Mouse (Mus musculus) heart, adult 8-10 months (tissue): ENCODE measurements at regions not wholly inside any gene's neighbourhood (a gene's known extent, or its start where the extent isn't known, plus 50 kb on each side); places are given as distances from the start of the nearest gene placed in this dataset.

Experiments used
- DNase-seq: peaks from one replicate; pipeline ENCODE4 v3.0.0; 2022; ENCODE audit warnings: low spot score

GRCm38 (mm10) chr2:45512852-45513251 is 395.7 kb upstream of the Zeb2 start:
- peak; percentile 56 for DNase-seq

- no peak for DNase-seq
These were observed 394.6 kb upstream of the Zeb2 start for GRCm38 (mm10) chr2:45511791-45512190.

GRCm38 (mm10) chr2:45504468-45504867 is 387.3 kb upstream of the Zeb2 start:
- no peak for DNase-seq

GRCm38 (mm10) chr2:45493656-45494055 is 376.5 kb upstream of the Zeb2 start:
- no peak for DNase-seq

GRCm38 (mm10) chr2:45486530-45486929 is 369.3 kb upstream of the Zeb2 start:
- no peak for DNase-seq

- DNase-seq = no peak
These were observed 368.3 kb upstream of the Zeb2 start for GRCm38 (mm10) chr2:45485477-45485876.

- no peak for DNase-seq
These were observed 363.5 kb upstream of the Zeb2 start for GRCm38 (mm10) chr2:45480671-45481070.

- no peak for DNase-seq
These were observed 358.8 kb upstream of the Zeb2 start for GRCm38 (mm10) chr2:45475996-45476395.

- no peak for DNase-seq
These were observed 347.1 kb upstream of the Zeb2 start for GRCm38 (mm10) chr2:45464306-45464705.

GRCm38 (mm10) chr2:45459410-45459809 is 342.2 kb upstream of the Zeb2 start:
- DNase-seq = no peak

GRCm38 (mm10) chr2:45454811-45455210 is 337.6 kb upstream of the Zeb2 start:
- no peak for DNase-seq

- no peak for DNase-seq
These were observed 322.0 kb upstream of the Zeb2 start for GRCm38 (mm10) chr2:45439146-45439545.

- no peak for DNase-seq
These were observed 321.5 kb upstream of the Zeb2 start for GRCm38 (mm10) chr2:45438739-45439138.

GRCm38 (mm10) chr2:45435261-45435980 is 318.2 kb upstream of the Zeb2 start:
- DNase-seq = peak; percentile 45

GRCm38 (mm10) chr2:45434789-45435188 is 317.6 kb upstream of the Zeb2 start:
- no peak for DNase-seq

- DNase-seq = no peak
These were observed 317.0 kb upstream of the Zeb2 start for GRCm38 (mm10) chr2:45434169-45434568.

- DNase-seq = no peak
These were observed 314.2 kb upstream of the Zeb2 start for GRCm38 (mm10) chr2:45431366-45431765.

GRCm38 (mm10) chr2:45421774-45422173 is 304.6 kb upstream of the Zeb2 start:
- no peak for DNase-seq

GRCm38 (mm10) chr2:45408136-45408535 is 290.9 kb upstream of the Zeb2 start:
- DNase-seq = no peak

GRCm38 (mm10) chr2:45389902-45390492 is 272.8 kb upstream of the Zeb2 start:
- no peak for DNase-seq

GRCm38 (mm10) chr2:45371268-45371667 is 254.1 kb upstream of the Zeb2 start:
- no peak for DNase-seq

- DNase-seq = no peak
These were observed 253.4 kb upstream of the Zeb2 start for GRCm38 (mm10) chr2:45370615-45370968.

GRCm38 (mm10) chr2:45369914-45370614 is 252.9 kb upstream of the Zeb2 start:
- no peak for DNase-seq
